Mouse (Mus musculus) CH12F3 (cell line): Measurements from ENCODE around the gene Lrrc45.
"Not testable (repeated sequence)": the region's sequence is repeated elsewhere in the genome, so short reads cannot be mapped to it uniquely, and the experiment has no call there.

Source experiments
- in situ Hi-C: fragments of 300-500 bp; cut with MboI; formaldehyde crosslinking; loops from 2 replicates; pipeline ENCODE4 v1.14.3; 2020; ENCODE audit warnings: low sequenced_read_pairs

Lrrc45 gene

DNA sequence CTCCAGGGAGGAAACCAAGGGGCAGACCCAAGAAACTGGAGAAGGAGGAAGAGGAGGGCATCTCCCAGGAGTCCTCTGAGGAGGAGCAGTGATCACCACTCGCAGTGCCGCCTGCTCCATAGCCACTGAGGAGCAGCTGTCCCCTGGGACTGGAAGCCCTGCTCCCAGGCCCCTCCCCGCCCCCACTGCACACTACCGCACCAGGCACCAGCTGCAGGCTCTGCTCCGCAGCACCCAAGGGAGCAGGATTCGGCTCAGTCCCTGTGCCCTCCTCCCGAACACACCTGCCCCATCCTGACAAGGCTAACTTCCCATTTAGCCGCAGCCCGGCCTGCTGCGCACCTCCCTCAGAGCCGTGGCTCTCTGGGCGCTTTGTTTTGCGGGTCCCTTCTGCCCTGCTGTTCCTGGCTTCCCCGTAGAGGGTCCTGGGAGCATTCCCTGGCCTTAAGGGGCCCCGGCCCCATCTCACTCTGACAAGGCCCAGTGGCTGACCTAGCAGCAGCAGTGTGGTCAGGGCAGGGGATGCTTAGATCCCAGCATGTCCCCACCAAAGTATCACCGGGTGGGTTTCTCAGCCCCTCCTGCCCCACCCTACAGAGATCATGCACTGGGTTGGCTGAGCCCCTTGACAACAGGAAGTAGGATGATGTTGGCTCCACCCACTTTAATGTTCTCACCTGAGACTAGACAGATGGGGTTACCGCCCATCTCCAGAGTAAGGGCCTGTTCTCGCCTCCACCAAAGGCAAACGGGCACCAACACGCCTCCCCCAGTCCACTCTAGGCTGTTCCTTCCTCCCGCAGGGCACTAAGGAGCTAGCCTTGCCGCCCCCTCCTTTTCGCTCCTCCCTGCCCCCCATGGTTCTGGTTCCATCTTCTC lies 49.6 kb downstream of the Lrrc45 start:
- in situ Hi-C loops: not testable (repeated sequence)

GRCm38 (mm10) chr11:120767023-120767422 lies 53.3 kb downstream of the Lrrc45 start:
- in situ Hi-C loops: not testable (repeated sequence)

- in situ Hi-C loops: no loop called here
These were observed 54.5 kb downstream of the Lrrc45 start for GRCm38 (mm10) chr11:120768206-120768605.
